In genomic region chr7:70351981-70352560, GRCm38 (mm10) we compare ENCODE assay signal across 9 mouse cellular contexts. TPM values are rescaled to one million over a fixed set of nuclear protein-coding genes. Genes with fewer than 3 reads are reported as not detected.
DNase-seq lines count a peak whose midpoint lies in the region; ATAC-seq lines count a peak whose summit lies in the region.
"Had no signal": no experiment of that assay in that cellular context is flagged by ENCODE, and none has a peak within 500 bp of the region (broad histone marks: within the 10 kb centered on the region; RNA-seq: fewer than 3 reads in every experiment).

No protein-coding gene starts in this region.

- DNase-seq in heart, postnatal 14 days, result no peak
- DNase-seq in embryonic facial prominence, embryonic 10.5 days (ENCODE audit: low spot score), result peak; percentile 25
- no peak for DNase-seq in layer of hippocampus, postnatal 36 days
- no peak for DNase-seq in spleen, postnatal 10 days (ENCODE audit: low spot score in 2 of 2)
- DNase-seq in ovary, adult 18-20 months (ENCODE audit: low spot score), result no peak
- DNase-seq: cerebellum, adult 11-12 months had no signal

- no peak for ATAC-seq in heart, embryonic 12.5 days (ENCODE audit: insufficient number of reproducible peaks, low FRiP score)
- no peak for ATAC-seq in hindbrain, embryonic 15.5 days (ENCODE audit: low FRiP score, low read depth)
- ATAC-seq in midbrain, embryonic 13.5 days, result no peak

- WGBS in heart, embryonic 12.5 days, result 6% methylated on average over 1 of the region's 1 CpGs
- 0% methylated on average over 1 of the region's 1 CpGs for WGBS in embryonic facial prominence, embryonic 10.5 days
- 3% methylated on average over 1 of the region's 1 CpGs for WGBS in hindbrain, embryonic 15.5 days
- WGBS in midbrain, embryonic 13.5 days, result 0% methylated on average over 1 of the region's 1 CpGs

- peak overlapping the region; percentile 89 for H3K4me3 ChIP-seq in heart, embryonic 12.5 days
- H3K4me3 ChIP-seq in embryonic facial prominence, embryonic 10.5 days, result peak overlapping the region; percentile 95
- peak overlapping the region; percentile 63 for H3K4me3 ChIP-seq in hindbrain, embryonic 15.5 days
- peak overlapping the region; percentile 62 for H3K4me3 ChIP-seq in midbrain, embryonic 13.5 days (replicated peaks)

- peak overlapping the region; percentile 10 for H3K27ac ChIP-seq in heart, embryonic 12.5 days (ENCODE audit: poor library complexity, severe bottlenecking)
- peak overlapping the region; percentile 99 for H3K27ac ChIP-seq in embryonic facial prominence, embryonic 10.5 days (replicated peaks)
- H3K27ac ChIP-seq in hindbrain, embryonic 15.5 days (replicated peaks), result peak overlapping the region; percentile 91
- H3K27ac ChIP-seq in midbrain, embryonic 13.5 days, result peak overlapping the region; percentile 96

- H3K36me3 ChIP-seq in heart, embryonic 12.5 days, result peaks cover 3% of the 10 kb centered on the region
- peaks cover 51% of the 10 kb centered on the region for H3K36me3 ChIP-seq in embryonic facial prominence, embryonic 10.5 days (replicated peaks)
- no peaks in the 10 kb centered on the region for H3K36me3 ChIP-seq in hindbrain, embryonic 15.5 days
- 0 out of 2 replicates have a peak, but pooled peaks cover 9% of the 10 kb centered on the region for H3K36me3 ChIP-seq in midbrain, embryonic 13.5 days

- intact Hi-C loops in heart, postnatal 14 days (cut with DNase I), result loop anchor here (5.0 kb wide), 1 partner anchor 1230 kb away; no protein-coding TSS in a partner anchor

- peaks cover 58% of the 10 kb centered on the region for H3K27me3 ChIP-seq in heart, embryonic 12.5 days (replicated peaks)
- peaks cover 46% of the 10 kb centered on the region for H3K27me3 ChIP-seq in embryonic facial prominence, embryonic 10.5 days (replicated peaks; ENCODE audit: low read depth, poor library complexity, severe bottlenecking)
- H3K27me3 ChIP-seq in hindbrain, embryonic 15.5 days, result peaks cover 4% of the 10 kb centered on the region
- H3K27me3 ChIP-seq in midbrain, embryonic 13.5 days, result peaks cover 75% of the 10 kb centered on the region

- H3K9me3 ChIP-seq in heart, embryonic 12.5 days (replicated peaks), result no peaks in the 10 kb centered on the region
- H3K9me3 ChIP-seq in embryonic facial prominence, embryonic 10.5 days, result no peaks in the 10 kb centered on the region
- H3K9me3 ChIP-seq in hindbrain, embryonic 15.5 days, result no peaks in the 10 kb centered on the region
- H3K9me3 ChIP-seq in midbrain, embryonic 13.5 days, result no peaks in the 10 kb centered on the region

- H3K4me1 ChIP-seq in heart, embryonic 12.5 days (replicated peaks), result peaks cover 33% of the 10 kb centered on the region
- H3K4me1 ChIP-seq in embryonic facial prominence, embryonic 10.5 days, result peaks cover 83% of the 10 kb centered on the region
- peaks cover 47% of the 10 kb centered on the region for H3K4me1 ChIP-seq in hindbrain, embryonic 15.5 days (replicated peaks)
- peaks cover 39% of the 10 kb centered on the region for H3K4me1 ChIP-seq in midbrain, embryonic 13.5 days (replicated peaks)

- peak overlapping the region; percentile 99 for H3K4me2 ChIP-seq in heart, embryonic 12.5 days
- H3K4me2 ChIP-seq in hindbrain, embryonic 15.5 days, result peak overlapping the region; percentile 75
- H3K4me2 ChIP-seq in midbrain, embryonic 13.5 days (replicated peaks), result peak overlapping the region; percentile 75

- no peak overlapping the region for H3K9ac ChIP-seq in heart, embryonic 12.5 days
- peak overlapping the region; percentile 66 for H3K9ac ChIP-seq in hindbrain, embryonic 15.5 days
- peak overlapping the region; percentile 83 for H3K9ac ChIP-seq in midbrain, embryonic 13.5 days (replicated peaks)

RNA-seq across cellular contexts. Expression of gene Nr2f2, which starts 14.5 kb away (rescaled TPM):
- polyA plus RNA-seq in heart, embryonic 12.5 days (2016; fragmentation: Nextera tagmentation; extraction: Ambion mirVana), result 26.5 and 27.7 TPM in 2 replicates
- total RNA-seq in heart, postnatal 14 days (2021), result 10 to 100 TPM; 24.8 to 26.9 TPM
- 89.7 and 99.8 TPM in 2 replicates for polyA plus RNA-seq in embryonic facial prominence, embryonic 10.5 days (2016; fragmentation: Nextera tagmentation; extraction: Ambion mirVana)
- 87.2 and 90.1 TPM in 2 replicates for polyA plus RNA-seq in hindbrain, embryonic 15.5 days (2015; fragmentation: Nextera tagmentation; extraction: Ambion mirVana)
- polyA plus RNA-seq in midbrain, embryonic 13.5 days (2015; fragmentation: Nextera tagmentation; extraction: Ambion mirVana), result 132 and 143 TPM in 2 replicates
- total RNA-seq in layer of hippocampus, postnatal 36 days (2021), result 10 to 100 TPM; 41.7 to 50.4 TPM

Comparison
In these comparisons a context has a peak if more than half of its experiments do, and no peak if none do; other contexts are left out.
1. H3K27ac ChIP-seq: peak in every context shown above with its lines; median percentile 99 in embryonic facial prominence, embryonic 10.5 days; 96 in midbrain, embryonic 13.5 days; 91 in hindbrain, embryonic 15.5 days; 10 in heart, embryonic 12.5 days.